ENCODE assay signal across 9 mouse cellular contexts in the genomic region with DNA sequence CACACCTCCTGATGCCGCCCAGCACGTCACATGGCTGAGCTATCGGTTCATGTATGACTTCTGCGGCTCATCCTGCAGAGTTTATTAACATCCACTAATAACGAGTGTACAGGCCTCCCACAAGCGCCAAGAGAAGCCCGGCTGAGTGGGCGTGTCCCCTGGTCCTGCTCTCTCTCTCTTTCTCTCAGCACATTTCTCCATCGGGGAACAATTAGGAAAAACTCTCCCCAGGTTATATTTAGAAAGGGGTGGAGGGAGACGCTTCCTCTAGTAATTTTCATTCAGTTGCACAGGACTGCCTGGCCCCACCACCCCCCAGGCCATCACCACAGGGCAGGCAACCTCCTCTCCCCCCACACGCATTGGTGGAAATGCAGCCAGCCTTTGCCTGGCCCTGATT.
A peak's percentile ranks its signal among the peaks of the same experiment; 100 is the strongest.
DNase-seq lines count a peak whose midpoint lies in the region; ATAC-seq and TF ChIP-seq lines count a peak whose summit lies in the region.
"Had no signal": no experiment of that assay in that cellular context is flagged by ENCODE, and none has a peak within 500 bp of the region (broad histone marks: within the 10 kb centered on the region; RNA-seq: fewer than 3 reads in every experiment).

No protein-coding gene starts in this region.

- ATAC-seq in hindbrain, embryonic 16.5 days, result no peak
- peak; percentile 61 for ATAC-seq in embryonic facial prominence, embryonic 15.5 days (ENCODE audit: insufficient number of reproducible peaks, low FRiP score, low TSS enrichment, low read depth)
- ATAC-seq in limb, embryonic 12.5 days (ENCODE audit: insufficient number of reproducible peaks, insufficient read depth, low FRiP score, low TSS enrichment, low read depth), result peak; percentile 44; the same call in 1 of the 2 replicates

- H3K36me3 ChIP-seq in hindbrain, embryonic 10.5 days, result peaks cover 23% of the 10 kb centered on the region
- no peaks in the 10 kb centered on the region for H3K36me3 ChIP-seq in hindbrain, embryonic 16.5 days (ENCODE audit: control insufficient read depth, insufficient read depth, low read length)
- H3K36me3 ChIP-seq in embryonic facial prominence, embryonic 15.5 days, result no peaks in the 10 kb centered on the region
- H3K36me3 ChIP-seq in limb, embryonic 12.5 days, result no peaks in the 10 kb centered on the region; the same call in 1 of the 2 replicates

- H3K27me3 ChIP-seq in hindbrain, embryonic 10.5 days (ENCODE audit: insufficient read depth, poor library complexity, severe bottlenecking), result no peaks in the 10 kb centered on the region
- no peaks in the 10 kb centered on the region for H3K27me3 ChIP-seq in hindbrain, embryonic 16.5 days (replicated peaks; ENCODE audit: control insufficient read depth, insufficient read depth, low read length)
- H3K27me3 ChIP-seq in embryonic facial prominence, embryonic 15.5 days, result no peaks in the 10 kb centered on the region
- no peaks in the 10 kb centered on the region for H3K27me3 ChIP-seq in limb, embryonic 12.5 days

- no peak overlapping the region for H3K4me3 ChIP-seq in hindbrain, embryonic 10.5 days
- H3K4me3 ChIP-seq in hindbrain, embryonic 16.5 days (ENCODE audit: low read length), result no peak overlapping the region
- no peak overlapping the region for H3K4me3 ChIP-seq in embryonic facial prominence, embryonic 15.5 days (replicated peaks)
- no peak overlapping the region for H3K4me3 ChIP-seq in limb, embryonic 12.5 days (replicated peaks)
- H3K4me3 ChIP-seq: erythroblast, embryonic 14.5 days; left cerebral cortex, adult 2 months had no signal

- H3K9ac ChIP-seq in hindbrain, embryonic 16.5 days (ENCODE audit: low read depth, low read length), result no peak overlapping the region
- H3K9ac ChIP-seq in embryonic facial prominence, embryonic 15.5 days, result no peak overlapping the region
- peak overlapping the region; percentile 35; the same call in 1 of the 2 replicates for H3K9ac ChIP-seq in limb, embryonic 12.5 days (replicated peaks)

- peak; percentile 23 for DNase-seq in hindbrain, embryonic 10.5 days (ENCODE audit: low spot score)
- peak; percentile 67 for DNase-seq in brain, embryonic 14.5 days (ENCODE audit: low read depth)
- no peak for DNase-seq in urinary bladder, postnatal 36 days (ENCODE audit: low spot score in 2 of 2)
- DNase-seq in lung, postnatal 25 days (ENCODE audit: low spot score), result no peak

- 49% methylated on average over 11 of the region's 11 CpGs for WGBS in hindbrain, embryonic 10.5 days
- 35% methylated on average over 11 of the region's 11 CpGs for WGBS in hindbrain, embryonic 16.5 days
- WGBS in embryonic facial prominence, embryonic 15.5 days, result 19% methylated on average over 11 of the region's 11 CpGs
- WGBS in limb, embryonic 12.5 days, result 14% methylated on average over 11 of the region's 11 CpGs

- no peak for TF ChIP-seq CTCF in brain, embryonic 14.5 days (IDR thresholded peaks at IDR 0.05; ENCODE audit: borderline replicate concordance, extremely low read depth, insufficient read depth, insufficient read length)

- TF ChIP-seq POLR2A in brain, embryonic 14.5 days (IDR thresholded peaks at IDR 0.05; ENCODE audit: borderline replicate concordance, extremely low read depth, insufficient read depth, insufficient read length, poor library complexity, severe bottlenecking), result no peak

- H3K4me1 ChIP-seq in hindbrain, embryonic 10.5 days (replicated peaks), result peaks cover 59% of the 10 kb centered on the region
- peaks cover 24% of the 10 kb centered on the region for H3K4me1 ChIP-seq in hindbrain, embryonic 16.5 days (ENCODE audit: control insufficient read depth, insufficient read depth, low read depth, low read length)
- peaks cover 42% of the 10 kb centered on the region for H3K4me1 ChIP-seq in embryonic facial prominence, embryonic 15.5 days
- peaks cover 37% of the 10 kb centered on the region for H3K4me1 ChIP-seq in limb, embryonic 12.5 days (replicated peaks)

- H3K27ac ChIP-seq in hindbrain, embryonic 10.5 days, result peak overlapping the region; percentile 83
- no peak overlapping the region for H3K27ac ChIP-seq in hindbrain, embryonic 16.5 days (ENCODE audit: low read depth, low read length)
- H3K27ac ChIP-seq in embryonic facial prominence, embryonic 15.5 days (replicated peaks), result peak overlapping the region; percentile 68
- peak overlapping the region; percentile 89 for H3K27ac ChIP-seq in limb, embryonic 12.5 days
- H3K27ac ChIP-seq: left cerebral cortex, adult 2 months had no signal

- no peaks in the 10 kb centered on the region for H3K9me3 ChIP-seq in hindbrain, embryonic 10.5 days
- H3K9me3 ChIP-seq in hindbrain, embryonic 16.5 days (ENCODE audit: control insufficient read depth, low read length), result no peaks in the 10 kb centered on the region
- H3K9me3 ChIP-seq in embryonic facial prominence, embryonic 15.5 days (replicated peaks), result no peaks in the 10 kb centered on the region
- H3K9me3 ChIP-seq in limb, embryonic 12.5 days, result no peaks in the 10 kb centered on the region

- H3K4me2 ChIP-seq in hindbrain, embryonic 16.5 days (ENCODE audit: low read length), result no peak overlapping the region
- H3K4me2 ChIP-seq in embryonic facial prominence, embryonic 15.5 days (replicated peaks), result peak overlapping the region; percentile 34
- peak overlapping the region; percentile 40 for H3K4me2 ChIP-seq in limb, embryonic 12.5 days

Comparison
In these comparisons a context has a peak if more than half of its experiments do, and no peak if none do; other contexts are left out.
1. DNase-seq: peak in hindbrain, embryonic 10.5 days (single experiment) and brain, embryonic 14.5 days (single experiment); none in urinary bladder, postnatal 36 days (0 of 2) and lung, postnatal 25 days (single experiment).